In genomic region chr19:44281825-44282447, GRCm38 (mm10) we compare ENCODE assay signal across 9 mouse cellular contexts. TPM values are rescaled to one million over a fixed set of nuclear protein-coding genes. Genes with fewer than 3 reads are reported as not detected.
DNase-seq lines count a peak whose midpoint lies in the region; ATAC-seq and TF ChIP-seq lines count a peak whose summit lies in the region.
"Not testable (repeated sequence)": the region's sequence is repeated elsewhere in the genome, so short reads cannot be mapped to it uniquely, and the experiment has no call there.
"Had no signal": no experiment of that assay in that cellular context is flagged by ENCODE, and none has a peak within 500 bp of the region (broad histone marks: within the 10 kb centered on the region; RNA-seq: fewer than 3 reads in every experiment).

No protein-coding gene starts in this region.

- peaks cover 34 to 60% of the 10 kb centered on the region in 2 experiments for H3K4me1 ChIP-seq in MEL (ENCODE audit: control insufficient read depth in 1 of 2, insufficient read depth in 2 of 2, low read length in 2 of 2)
- H3K4me1 ChIP-seq in embryonic fibroblast, embryonic 13.5 days (ENCODE audit: control insufficient read depth, insufficient read depth, low read length): peaks cover 23% of the 10 kb centered on the region
- H3K4me1 ChIP-seq in heart, embryonic 15.5 days (replicated peaks): peaks cover 54% of the 10 kb centered on the region
- H3K4me1 ChIP-seq in intestine, embryonic 14.5 days (replicated peaks; ENCODE audit: control insufficient read depth, insufficient read depth, low read length): peaks cover 48% of the 10 kb centered on the region
- peaks cover 50% of the 10 kb centered on the region for H3K4me1 ChIP-seq in limb, embryonic 12.5 days (replicated peaks)
- H3K4me1 ChIP-seq in lung, embryonic 14.5 days (ENCODE audit: insufficient read depth): peaks cover 35% of the 10 kb centered on the region
- peaks cover 42% of the 10 kb centered on the region for H3K4me1 ChIP-seq in midbrain, embryonic 14.5 days (ENCODE audit: control insufficient read depth, insufficient read depth, low read length)
- peaks cover 25% of the 10 kb centered on the region for H3K4me1 ChIP-seq in spleen, adult 2 months (ENCODE audit: control insufficient read depth, insufficient read depth, insufficient read length)

- TF ChIP-seq RAD21 in MEL (IDR thresholded peaks at IDR 0.05; ENCODE audit: low read depth, low read length): not testable (repeated sequence)

- not testable (repeated sequence) for H3K79me2 ChIP-seq in MEL (ENCODE audit: control insufficient read depth, insufficient read depth, low read length, poor library complexity)

- peak in 1 of 2 experiments; percentile 5; a peak in 1 of 4 replicates for TF ChIP-seq POLR2A in MEL (IDR thresholded peaks at IDR 0.05; ENCODE audit: control insufficient read depth in 1 of 2, insufficient read depth in 1 of 2, low read depth in 1 of 2, low read length in 2 of 2, poor library complexity in 1 of 2)
- TF ChIP-seq POLR2A in embryonic fibroblast, embryonic 13.5 days (IDR thresholded peaks at IDR 0.05; ENCODE audit: low read depth, low read length); spleen, adult 2 months (IDR thresholded peaks at IDR 0.05; ENCODE audit: low read depth, low read length): not testable (repeated sequence)

- H3K9me3 ChIP-seq in MEL (replicated peaks; ENCODE audit: insufficient read depth, low read length); heart, embryonic 15.5 days (replicated peaks); intestine, embryonic 14.5 days (ENCODE audit: control insufficient read depth, low read length); limb, embryonic 12.5 days; lung, embryonic 14.5 days (ENCODE audit: low read depth, low read length); midbrain, embryonic 14.5 days (ENCODE audit: control insufficient read depth, low read length): not testable (repeated sequence)

- peak overlapping the region; percentile 15 to 20; a peak in 3 of 4 replicates for H3K4me3 ChIP-seq in MEL (ENCODE audit: control insufficient read depth in 1 of 2, insufficient read depth in 1 of 2, low read depth in 2 of 2, low read length in 2 of 2)
- not testable (repeated sequence) for H3K4me3 ChIP-seq in embryonic fibroblast, embryonic 13.5 days (ENCODE audit: insufficient read depth, low read length); heart, embryonic 15.5 days; intestine, embryonic 14.5 days (ENCODE audit: low read depth, low read length); limb, embryonic 12.5 days (replicated peaks); lung, embryonic 14.5 days (ENCODE audit: low read depth, low read length); midbrain, embryonic 14.5 days (replicated peaks; ENCODE audit: low read depth, low read length); spleen, adult 2 months (ENCODE audit: extremely low read depth, insufficient read depth, insufficient read length)

- peaks cover 0 to 49% of the 10 kb centered on the region in 2 experiments; a peak in 2 of 4 replicates for H3K36me3 ChIP-seq in MEL (ENCODE audit: control insufficient read depth in 1 of 2, insufficient read depth in 2 of 2, low read length in 2 of 2)
- not testable (repeated sequence) for H3K36me3 ChIP-seq in heart, embryonic 15.5 days; intestine, embryonic 14.5 days (ENCODE audit: control insufficient read depth, insufficient read depth, low read length); limb, embryonic 12.5 days; lung, embryonic 14.5 days (ENCODE audit: insufficient read depth); midbrain, embryonic 14.5 days (ENCODE audit: control insufficient read depth, insufficient read depth, low read length); spleen, adult 2 months (ENCODE audit: control insufficient read depth, insufficient read depth, low read length)

- DNase-seq in MEL (ENCODE audit: low read depth, low spot score): peak; percentile 78
- DNase-seq in intestine, embryonic 14.5 days (ENCODE audit: low spot score); midbrain, embryonic 14.5 days; spleen, adult 2 months (ENCODE audit: low read depth in 1 of 2, low spot score in 2 of 2): not testable (repeated sequence)
- DNase-seq in lung, embryonic 14.5 days: peak; percentile 7

- H3K9ac ChIP-seq in MEL (ENCODE audit: control insufficient read depth, low read depth, low read length, poor library complexity, severe bottlenecking): peak overlapping the region; percentile 66
- H3K9ac ChIP-seq in heart, embryonic 15.5 days; intestine, embryonic 14.5 days (ENCODE audit: low read length); limb, embryonic 12.5 days (replicated peaks); lung, embryonic 14.5 days; midbrain, embryonic 14.5 days (replicated peaks; ENCODE audit: low read length): not testable (repeated sequence)

- not testable (repeated sequence) for H3K4me2 ChIP-seq in heart, embryonic 15.5 days; intestine, embryonic 14.5 days (ENCODE audit: low read length); lung, embryonic 14.5 days; midbrain, embryonic 14.5 days (ENCODE audit: low read length)
- peak overlapping the region; percentile 10; the same call in 1 of the 2 replicates for H3K4me2 ChIP-seq in limb, embryonic 12.5 days

- 39% methylated on average over 1 of the region's 1 CpGs for WGBS in heart, embryonic 15.5 days
- WGBS in intestine, embryonic 14.5 days: 60% methylated on average over 1 of the region's 1 CpGs
- WGBS in limb, embryonic 12.5 days: 17% methylated on average over 1 of the region's 1 CpGs
- 32% methylated on average over 1 of the region's 1 CpGs for WGBS in lung, embryonic 14.5 days
- WGBS in midbrain, embryonic 14.5 days: 67% methylated on average over 1 of the region's 1 CpGs
- WGBS in spleen, adult 2 months: 20% methylated on average over 1 of the region's 1 CpGs

- not testable (repeated sequence) for ATAC-seq in heart, embryonic 15.5 days (replicated peaks; ENCODE audit: insufficient number of reproducible peaks, insufficient read depth, low FRiP score, low read depth); intestine, embryonic 14.5 days (replicated peaks; ENCODE audit: low FRiP score, low TSS enrichment, low read depth); limb, embryonic 12.5 days (ENCODE audit: insufficient number of reproducible peaks, insufficient read depth, low FRiP score, low TSS enrichment, low read depth); lung, embryonic 14.5 days (ENCODE audit: insufficient read depth); midbrain, embryonic 14.5 days (ENCODE audit: low FRiP score, low TSS enrichment)

- not testable (repeated sequence) for TF ChIP-seq CTCF in MEL (IDR thresholded peaks at IDR 0.05 in 2 of 3, conservative IDR thresholded peaks at IDR 0.05 in 1 of 3; ENCODE audit: control insufficient read depth in 1 of 3, insufficient read depth in 1 of 3, low read depth in 2 of 3, low read length in 3 of 3, poor library complexity in 1 of 3, severe bottlenecking in 1 of 3); embryonic fibroblast, embryonic 13.5 days (IDR thresholded peaks at IDR 0.05; ENCODE audit: borderline replicate concordance, insufficient read depth, low read length); lung, embryonic 14.5 days (IDR thresholded peaks at IDR 0.05; ENCODE audit: low read depth); spleen, adult 2 months (IDR thresholded peaks at IDR 0.05; ENCODE audit: extremely low read depth, insufficient read depth, insufficient read length, insufficient replicate concordance)

- not testable (repeated sequence) for H3K27me3 ChIP-seq in MEL (ENCODE audit: control insufficient read depth in 1 of 2, insufficient read depth in 2 of 2, low read length in 2 of 2); heart, embryonic 15.5 days; intestine, embryonic 14.5 days (replicated peaks; ENCODE audit: control insufficient read depth, insufficient read depth, low read length); limb, embryonic 12.5 days; lung, embryonic 14.5 days (ENCODE audit: insufficient read depth, low read length); midbrain, embryonic 14.5 days (ENCODE audit: control insufficient read depth, insufficient read depth, low read length); spleen, adult 2 months (ENCODE audit: control insufficient read depth, insufficient read depth, low read length)

- peak in 1 of 2 experiments; percentile 54 for TF ChIP-seq EP300 in MEL (IDR thresholded peaks at IDR 0.05; ENCODE audit: low read depth in 1 of 2, low read length in 2 of 2)

- H3K27ac ChIP-seq in MEL (ENCODE audit: control insufficient read depth, low read depth, low read length): peak overlapping the region; percentile 81
- H3K27ac ChIP-seq in embryonic fibroblast, embryonic 13.5 days (ENCODE audit: insufficient read depth, low read length): peak overlapping the region; percentile 13; the same call in 1 of the 2 replicates
- peak overlapping the region; percentile 87 for H3K27ac ChIP-seq in heart, embryonic 15.5 days
- peak overlapping the region; percentile 68 for H3K27ac ChIP-seq in intestine, embryonic 14.5 days (ENCODE audit: low read depth)
- peak overlapping the region; percentile 84 for H3K27ac ChIP-seq in limb, embryonic 12.5 days
- H3K27ac ChIP-seq in lung, embryonic 14.5 days (ENCODE audit: low read depth): peak overlapping the region; percentile 84
- H3K27ac ChIP-seq in midbrain, embryonic 14.5 days (replicated peaks; ENCODE audit: low read depth, low read length): peak overlapping the region; percentile 58
- H3K27ac ChIP-seq in spleen, adult 2 months (ENCODE audit: insufficient read depth, low read length): peak overlapping the region; percentile 78

RNA-seq across cellular contexts. Expression of gene Scd2, which starts 11.5 kb away (rescaled TPM):
- 392 and 554 TPM in 2 replicates for total RNA-seq in MEL (2012; rRNA removed)
- polyA plus RNA-seq in MEL (2012; ENCODE audit: insufficient read depth in 1 of 2, insufficient read length in 2 of 2, low read depth in 1 of 2, low replicate concordance in 2 of 2, missing spikeins in 1 of 2): 100 to 1,000 TPM in 1 of 2 experiments, 10 to 100 TPM in 1; 47.4 to 593 TPM
- polyA plus RNA-seq in embryonic fibroblast, embryonic 13.5 days (2011; ENCODE audit: insufficient read length, low read depth, missing spikeins): 442 and 478 TPM in 2 replicates
- 131 and 164 TPM in 2 replicates for polyA plus RNA-seq in heart, embryonic 15.5 days (2015; fragmentation: Nextera tagmentation; extraction: Ambion mirVana)
- 341 and 386 TPM in 2 replicates for polyA plus RNA-seq in intestine, embryonic 14.5 days (2014; fragmentation: Nextera tagmentation; extraction: Ambion mirVana)
- 304 and 317 TPM in 2 replicates for polyA plus RNA-seq in limb, embryonic 12.5 days (2016; fragmentation: Nextera tagmentation; extraction: Ambion mirVana)
- 248 and 257 TPM in 2 replicates for polyA plus RNA-seq in lung, embryonic 14.5 days (2014; fragmentation: Nextera tagmentation; extraction: Ambion mirVana)
- 194 and 281 TPM in 2 replicates for polyA plus RNA-seq in midbrain, embryonic 14.5 days (2014; fragmentation: Nextera tagmentation; extraction: Ambion mirVana)
- polyA plus RNA-seq in spleen, adult 2 months (2012; rRNA removed): 30.1 and 39.6 TPM in 2 replicates

RNA-seq across cellular contexts. Expression of gene Scd4, which starts 51.0 kb away (rescaled TPM):
- 0.16 and 0.31 TPM in 2 replicates for total RNA-seq in MEL (2012; rRNA removed)
- polyA plus RNA-seq in MEL (2012; ENCODE audit: insufficient read depth in 1 of 2, insufficient read length in 2 of 2, low read depth in 1 of 2, low replicate concordance in 2 of 2, missing spikeins in 1 of 2): under 1 TPM in 1 of 2 experiments, not detected in 1; 0.36 TPM
- polyA plus RNA-seq in embryonic fibroblast, embryonic 13.5 days (2011; ENCODE audit: insufficient read length, low read depth, missing spikeins): 0.35 and 0.72 TPM in 2 replicates
- polyA plus RNA-seq in heart, embryonic 15.5 days (2015; fragmentation: Nextera tagmentation; extraction: Ambion mirVana): 2.5 TPM in 2 replicates
- polyA plus RNA-seq in intestine, embryonic 14.5 days (2014; fragmentation: Nextera tagmentation; extraction: Ambion mirVana): 0.08 and 0.20 TPM in 2 replicates
- 0.06 TPM in 1 of 2 replicates, not detected in the other for polyA plus RNA-seq in limb, embryonic 12.5 days (2016; fragmentation: Nextera tagmentation; extraction: Ambion mirVana)
- polyA plus RNA-seq in lung, embryonic 14.5 days (2014; fragmentation: Nextera tagmentation; extraction: Ambion mirVana): 0.15 TPM in 1 of 2 replicates, not detected in the other
- polyA plus RNA-seq in midbrain, embryonic 14.5 days (2014; fragmentation: Nextera tagmentation; extraction: Ambion mirVana): 0.11 and 0.19 TPM in 2 replicates
- polyA plus RNA-seq in spleen, adult 2 months (2012; rRNA removed): 0.20 TPM in 2 replicates
- total RNA-seq: monocyte, adult 5-6 weeks had no signal

Comparison
In these comparisons a context has a peak if more than half of its experiments do, and no peak if none do; other contexts are left out.
1. H3K27ac ChIP-seq: peak in every context shown above with its lines; median percentile 87 in heart, embryonic 15.5 days; 84 in limb, embryonic 12.5 days; 84 in lung, embryonic 14.5 days; 81 in MEL; 78 in spleen, adult 2 months; 68 in intestine, embryonic 14.5 days; 58 in midbrain, embryonic 14.5 days; 13 in embryonic fibroblast, embryonic 13.5 days.